Mouse (Mus musculus): ENCODE measurements at regions not wholly inside any gene's neighbourhood (a gene's known extent, or its start where the extent isn't known, plus 50 kb on each side); places are given as distances from the start of the nearest gene placed in this dataset.

- ATAC-seq (ENCODE audit: low FRiP score, low read depth) = no peak
- Histone ChIP-seq H3K27ac (no peak overlapping the region), H3K9me3 (no peaks in the 10 kb centered on the region), H3K4me1 (peaks cover 16% of the 10 kb centered on the region), H3K9ac (no peak overlapping the region), H3K4me3 (no peak overlapping the region), H3K36me3 (no peaks in the 10 kb centered on the region), H3K4me2 (replicated peaks) (peak overlapping the region; percentile 26), H3K27me3 (replicated peaks) (peaks cover 31% of the 10 kb centered on the region)
- 10% methylated on average over 22 of the region's 22 CpGs for WGBS
Measured at GRCm38 (mm10) chr5:118436474-118437306, 123.8 kb upstream of the Med13l start.

GRCm38 (mm10) chr5:118437307-118437610 lies 123.2 kb upstream of the Med13l start:
- WGBS = 33% methylated on average over 7 of the region's 7 CpGs
- Histone ChIP-seq H3K27ac (no peak overlapping the region), H3K36me3 (no peaks in the 10 kb centered on the region), H3K4me2 (replicated peaks) (no peak overlapping the region), H3K4me3 (no peak overlapping the region), H3K27me3 (replicated peaks) (peaks cover 31% of the 10 kb centered on the region), H3K4me1 (peaks cover 16% of the 10 kb centered on the region), H3K9me3 (no peaks in the 10 kb centered on the region), H3K9ac (no peak overlapping the region)
- no peak for ATAC-seq (ENCODE audit: low FRiP score, low read depth)

GRCm38 (mm10) chr5:118438016-118438415 lies 122.5 kb upstream of the Med13l start:
- Histone ChIP-seq H3K9me3 (no peaks in the 10 kb centered on the region), H3K27ac (no peak overlapping the region), H3K36me3 (no peaks in the 10 kb centered on the region), H3K4me2 (replicated peaks) (no peak overlapping the region), H3K4me3 (no peak overlapping the region), H3K9ac (no peak overlapping the region), H3K27me3 (replicated peaks) (peaks cover 31% of the 10 kb centered on the region), H3K4me1 (peaks cover 16% of the 10 kb centered on the region)
- 47% methylated on average over 6 of the region's 6 CpGs for WGBS
- ATAC-seq (ENCODE audit: low FRiP score, low read depth) = no peak

- Histone ChIP-seq H3K27ac (no peak overlapping the region), H3K36me3 (no peaks in the 10 kb centered on the region), H3K27me3 (replicated peaks) (no peaks in the 10 kb centered on the region), H3K4me2 (replicated peaks) (no peak overlapping the region), H3K4me1 (peaks cover 5% of the 10 kb centered on the region; the same call in 1 of the 2 replicates), H3K4me3 (no peak overlapping the region), H3K9ac (no peak overlapping the region), H3K9me3 (no peaks in the 10 kb centered on the region)
- 9% methylated on average over 8 of the region's 8 CpGs for WGBS
- no peak for ATAC-seq (ENCODE audit: low FRiP score, low read depth)
Measured at GRCm38 (mm10) chr5:118444538-118445251, 115.8 kb upstream of the Med13l start.

GRCm38 (mm10) chr5:118445252-118445987 lies 115.1 kb upstream of the Med13l start:
- Histone ChIP-seq H3K4me3 (no peak overlapping the region), H3K27ac (no peak overlapping the region), H3K4me1 (peaks cover 5% of the 10 kb centered on the region; the same call in 1 of the 2 replicates), H3K9me3 (no peaks in the 10 kb centered on the region), H3K9ac (no peak overlapping the region), H3K27me3 (replicated peaks) (no peaks in the 10 kb centered on the region), H3K36me3 (no peaks in the 10 kb centered on the region), H3K4me2 (replicated peaks) (no peak overlapping the region)
- WGBS = 18% methylated on average over 10 of the region's 10 CpGs
- no peak for ATAC-seq (ENCODE audit: low FRiP score, low read depth)

- H3K9me3 ChIP-seq = no peaks in the 10 kb centered on the region
- no peak overlapping the region for H3K4me3 ChIP-seq
- H3K27ac ChIP-seq = no peak overlapping the region
- no peak overlapping the region for H3K4me2 ChIP-seq (replicated peaks)
- H3K36me3 ChIP-seq = no peaks in the 10 kb centered on the region
- peaks cover 5% of the 10 kb centered on the region; the same call in 1 of the 2 replicates for H3K4me1 ChIP-seq
- ATAC-seq (ENCODE audit: low FRiP score, low read depth) = no peak
- WGBS = 71% methylated on average over 1 of the region's 1 CpGs
- no peak overlapping the region for H3K9ac ChIP-seq
- H3K27me3 ChIP-seq (replicated peaks) = no peaks in the 10 kb centered on the region
Measured at GRCm38 (mm10) chr5:118445988-118446280, 114.5 kb upstream of the Med13l start.

- Histone ChIP-seq H3K27me3 (replicated peaks) (no peaks in the 10 kb centered on the region), H3K4me1 (peaks cover 5% of the 10 kb centered on the region; the same call in 1 of the 2 replicates), H3K4me2 (replicated peaks) (no peak overlapping the region), H3K4me3 (no peak overlapping the region), H3K36me3 (no peaks in the 10 kb centered on the region), H3K9me3 (no peaks in the 10 kb centered on the region), H3K27ac (no peak overlapping the region), H3K9ac (no peak overlapping the region)
- 89% methylated on average over 6 of the region's 6 CpGs for WGBS
- ATAC-seq (ENCODE audit: low FRiP score, low read depth) = no peak
Measured at GRCm38 (mm10) chr5:118446878-118447277, 113.6 kb upstream of the Med13l start.

- Histone ChIP-seq H3K4me3 (no peak overlapping the region), H3K9ac (no peak overlapping the region), H3K4me1 (peaks cover 5% of the 10 kb centered on the region; the same call in 1 of the 2 replicates), H3K4me2 (replicated peaks) (no peak overlapping the region), H3K36me3 (no peaks in the 10 kb centered on the region), H3K9me3 (no peaks in the 10 kb centered on the region), H3K27me3 (replicated peaks) (no peaks in the 10 kb centered on the region), H3K27ac (no peak overlapping the region)
- 82% methylated on average over 5 of the region's 5 CpGs for WGBS
- no peak for ATAC-seq (ENCODE audit: low FRiP score, low read depth)
Measured at GRCm38 (mm10) chr5:118447366-118447765, 113.1 kb upstream of the Med13l start.

- Histone ChIP-seq H3K9me3 (no peaks in the 10 kb centered on the region), H3K4me3 (no peak overlapping the region), H3K27me3 (replicated peaks) (no peaks in the 10 kb centered on the region), H3K9ac (no peak overlapping the region), H3K36me3 (no peaks in the 10 kb centered on the region), H3K27ac (no peak overlapping the region), H3K4me2 (replicated peaks) (no peak overlapping the region), H3K4me1 (peaks cover 5% of the 10 kb centered on the region; the same call in 1 of the 2 replicates)
- WGBS = 62% methylated on average over 4 of the region's 4 CpGs
- ATAC-seq (ENCODE audit: low FRiP score, low read depth) = no peak
Measured at GRCm38 (mm10) chr5:118448884-118449515, 111.5 kb upstream of the Med13l start.

GRCm38 (mm10) chr5:118449893-118450292 lies 110.6 kb upstream of the Med13l start:
- H3K4me1 ChIP-seq = peaks cover 3% of the 10 kb centered on the region; the same call in 1 of the 2 replicates
- 81% methylated on average over 4 of the region's 4 CpGs for WGBS
- no peak for ATAC-seq (ENCODE audit: low FRiP score, low read depth)
- H3K27ac ChIP-seq = no peak overlapping the region
- no peak overlapping the region for H3K9ac ChIP-seq
- H3K27me3 ChIP-seq (replicated peaks) = no peaks in the 10 kb centered on the region
- H3K9me3 ChIP-seq = no peaks in the 10 kb centered on the region
- H3K36me3 ChIP-seq = no peaks in the 10 kb centered on the region
- no peak overlapping the region for H3K4me3 ChIP-seq
- H3K4me2 ChIP-seq (replicated peaks) = no peak overlapping the region

GRCm38 (mm10) chr5:118452052-118452451 lies 108.4 kb upstream of the Med13l start:
- WGBS = 73% methylated on average over 2 of the region's 2 CpGs
- H3K27me3 ChIP-seq (replicated peaks) = no peaks in the 10 kb centered on the region

GRCm38 (mm10) chr5:118454096-118454495 lies 106.4 kb upstream of the Med13l start:
- ATAC-seq (ENCODE audit: low FRiP score, low read depth) = no peak
- Histone ChIP-seq H3K4me3 (no peak overlapping the region), H3K4me2 (replicated peaks) (no peak overlapping the region)

More at GRCm38 (mm10) chr5:118452052-118452451, 108.4 kb upstream of the Med13l start:
- Histone ChIP-seq H3K4me2 (replicated peaks) (no peak overlapping the region), H3K9ac (no peak overlapping the region), H3K9me3 (no peaks in the 10 kb centered on the region), H3K4me3 (no peak overlapping the region), H3K27ac (no peak overlapping the region), H3K4me1 (no peaks in the 10 kb centered on the region), H3K36me3 (no peaks in the 10 kb centered on the region)
- no peak for ATAC-seq (ENCODE audit: low FRiP score, low read depth)

More at GRCm38 (mm10) chr5:118454096-118454495, 106.4 kb upstream of the Med13l start:
- H3K4me1 ChIP-seq = peaks cover 6% of the 10 kb centered on the region; the same call in 1 of the 2 replicates
- no peaks in the 10 kb centered on the region for H3K27me3 ChIP-seq (replicated peaks)
- H3K9me3 ChIP-seq = no peaks in the 10 kb centered on the region
- H3K27ac ChIP-seq = no peak overlapping the region
- H3K9ac ChIP-seq = no peak overlapping the region
- WGBS = 100% methylated on average over 1 of the region's 1 CpGs
- H3K36me3 ChIP-seq = no peaks in the 10 kb centered on the region

Data from neural tube, embryonic 12.5 days (tissue).